Mouse (Mus musculus) thymus, adult 2 months (tissue): ENCODE measurements around the gene Adsl. TPM values are rescaled to one million over a fixed set of nuclear protein-coding genes. Genes with fewer than 3 reads are reported as not detected.

ENCODE experiments used
- DNase-seq: peaks from one replicate; pipeline ENCODE4 v3.0.0; 2021
- H3K27ac ChIP-seq: fragments of 200-500 bp; 2 replicates; pipeline ENCODE4 v1.5.1; 2012; ENCODE audit warnings: low read length, control low read depth; ENCODE audit not compliant: control insufficient read depth, insufficient read depth
- H3K27me3 ChIP-seq: fragments of 200-500 bp; 2 replicates; pipeline ENCODE4 v1.6.1; 2012; ENCODE audit warnings: mild to moderate bottlenecking, low read length, moderate library complexity, mixed read lengths; ENCODE audit not compliant: control insufficient read depth, insufficient read depth
- H3K36me3 ChIP-seq: fragments of 200-500 bp; 2 replicates; pipeline ENCODE4 v1.6.1; 2012; ENCODE audit warnings: mild to moderate bottlenecking, low read length, moderate library complexity; ENCODE audit not compliant: control insufficient read depth, insufficient read depth
- H3K4me1 ChIP-seq: fragments of 200-500 bp; replicated peaks from 2 replicates; pipeline ENCODE4 v1.6.1; 2012; ENCODE audit warnings: low read length; ENCODE audit not compliant: control insufficient read depth, insufficient read depth
- H3K4me3 ChIP-seq: fragments of 200-500 bp; 2 replicates; pipeline ENCODE4 v1.5.1; 2012; ENCODE audit warnings: mild to moderate bottlenecking, low read length, control low read depth, moderate library complexity; ENCODE audit not compliant: control insufficient read depth, insufficient read depth
- CTCF ChIP-seq: fragments of 200-500 bp; IDR thresholded peaks from 2 replicates; pipeline ENCODE4 v1.5.1; 2012; ENCODE audit warnings: mild to moderate bottlenecking, control low read depth, low read length, moderate library complexity, borderline replicate concordance; ENCODE audit not compliant: control insufficient read depth, poor library complexity, insufficient read depth; ENCODE audit errors: extremely low read depth
- POLR2A ChIP-seq: fragments of 200-500 bp; IDR thresholded peaks from 2 replicates; pipeline ENCODE4 v1.6.1; 2012; ENCODE audit warnings: mild to moderate bottlenecking, low read length, control low read depth, moderate library complexity; ENCODE audit not compliant: control insufficient read depth, poor library complexity, insufficient read depth; ENCODE audit errors: extremely low read depth
- WGBS: fragments of 180-500 bp; shearing (Covaris S2); methylation state at CpG from one replicate; pipeline ENCODE4 v1.1.7; 2018; 5-methylcytosine and 5-hydroxymethylcytosine counted together
- polyA plus RNA-seq: library from polyadenylated mRNA; depleted of rRNA; stranded (reverse); fragments of >200 nt; gene quantifications from 2 replicates; pipeline ENCODE4 v1.2.3, GENCODE M21; 2012

The Adsl gene
- polyA plus RNA-seq, 1 experiment = 93.3 TPM

DNA sequence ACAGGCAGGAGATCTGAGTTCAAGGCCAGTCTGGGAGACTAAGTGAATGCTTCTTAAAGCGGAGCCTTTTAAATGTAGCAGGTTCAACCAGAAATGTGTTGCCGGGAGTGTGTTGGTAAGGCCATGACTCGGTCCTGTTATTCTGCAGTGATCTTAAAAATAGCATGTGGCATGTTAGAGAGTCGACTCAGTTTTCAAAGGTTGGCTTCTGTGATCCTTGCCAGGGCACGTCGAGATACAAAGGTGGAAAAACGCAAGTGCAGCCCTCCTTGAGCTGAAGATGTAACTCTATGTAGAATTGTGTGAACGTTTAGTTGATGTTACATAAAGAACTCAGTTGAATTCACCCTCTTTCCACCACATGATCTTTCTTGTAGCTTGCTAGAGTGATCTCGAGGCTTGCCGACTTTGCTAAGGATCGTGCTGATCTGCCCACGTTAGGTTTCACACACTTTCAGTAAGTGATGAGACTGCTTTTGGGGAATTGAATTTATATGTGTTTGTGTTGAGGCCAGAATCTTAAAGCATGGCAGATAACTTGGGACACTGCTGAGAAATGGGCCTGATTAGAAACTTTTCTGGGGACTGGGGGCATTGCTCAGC lies 7.6 kb downstream of the Adsl start:
- H3K27ac ChIP-seq = no peak overlapping the region
- H3K4me3 ChIP-seq = no peak overlapping the region
- no peaks in the 10 kb centered on the region for H3K27me3 ChIP-seq
- peaks cover 77% of the 10 kb centered on the region for H3K36me3 ChIP-seq
- WGBS = 96% methylated on average over 12 of the region's 12 CpGs
- no peak for DNase-seq
- H3K4me1 ChIP-seq = no peaks in the 10 kb centered on the region
- TF ChIP-seq POLR2A = no peak
- TF ChIP-seq CTCF = no peak

DNA sequence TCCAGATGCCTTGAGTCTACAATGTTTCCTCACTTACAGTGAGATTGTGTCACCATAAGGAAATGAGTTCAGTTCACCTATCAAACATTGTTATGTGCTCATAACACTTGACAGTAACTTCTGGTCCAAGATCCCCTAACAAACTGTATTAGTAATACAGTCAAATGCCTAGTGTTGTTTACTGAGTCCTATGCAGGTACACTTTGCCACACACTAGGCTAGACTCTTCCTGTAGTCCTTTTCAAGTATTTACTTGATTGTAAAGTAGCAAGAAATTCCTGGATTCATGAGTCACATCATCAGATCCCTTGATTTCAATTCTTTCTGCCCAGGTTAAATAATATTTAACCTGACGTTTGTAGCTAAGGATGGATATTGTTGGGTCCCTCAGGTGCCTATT lies 21.1 kb downstream of the Adsl start:
- no peak for DNase-seq
- H3K4me3 ChIP-seq = no peak overlapping the region
- H3K27me3 ChIP-seq = no peaks in the 10 kb centered on the region
- TF ChIP-seq POLR2A = no peak
- TF ChIP-seq CTCF = no peak
- H3K36me3 ChIP-seq = peaks cover 51% of the 10 kb centered on the region
- WGBS = 94% methylated on average over 1 of the region's 1 CpGs
- H3K27ac ChIP-seq = no peak overlapping the region
- no peaks in the 10 kb centered on the region for H3K4me1 ChIP-seq

DNA sequence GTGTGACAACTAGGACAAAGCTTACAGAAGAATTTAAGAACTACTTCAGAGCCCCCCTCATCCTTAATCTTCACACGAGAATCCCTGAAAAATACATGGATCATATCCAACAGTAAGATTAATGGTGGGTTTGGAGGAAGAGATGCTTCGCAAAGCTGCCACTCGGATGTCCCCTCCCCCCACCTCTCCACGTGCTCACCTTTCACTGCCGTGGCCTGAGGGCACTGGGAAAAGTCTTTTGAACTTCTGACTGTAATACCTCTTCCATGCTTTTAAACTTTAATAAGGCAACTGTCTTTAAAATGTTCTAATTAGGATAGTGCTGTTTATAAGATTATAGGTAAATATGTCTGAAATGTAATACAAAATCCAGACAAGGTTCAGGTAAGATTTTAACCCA lies 26.0 kb downstream of the Adsl start:
- no peak for DNase-seq
- H3K4me3 ChIP-seq = no peak overlapping the region
- H3K36me3 ChIP-seq = peaks cover 8% of the 10 kb centered on the region
- H3K27ac ChIP-seq = no peak overlapping the region
- no peaks in the 10 kb centered on the region for H3K27me3 ChIP-seq
- WGBS = 70% methylated on average over 5 of the region's 5 CpGs
- H3K4me1 ChIP-seq = peaks cover 2% of the 10 kb centered on the region; the same call in 1 of the 2 replicates
- no peak for TF ChIP-seq CTCF
- TF ChIP-seq POLR2A = no peak

DNA sequence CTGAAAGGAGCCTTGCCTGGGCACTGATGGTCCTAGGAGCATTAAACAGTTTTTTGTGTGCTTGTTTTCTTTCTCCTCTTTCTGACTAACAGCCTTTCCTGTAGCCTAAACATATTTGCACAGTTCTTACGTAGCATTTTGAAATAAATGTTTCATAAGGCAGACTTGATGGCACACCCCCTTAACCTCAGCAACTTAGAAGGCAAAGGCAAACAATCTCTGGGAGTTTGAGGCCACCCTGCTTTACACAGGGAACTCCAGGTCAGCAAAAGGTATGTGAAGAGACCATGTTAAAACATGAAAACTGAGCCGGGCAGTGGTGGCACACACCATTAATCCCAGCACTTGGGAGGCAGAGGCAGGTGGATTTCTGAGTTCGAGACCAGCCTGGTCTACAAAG lies 27.4 kb downstream of the Adsl start:
- Histone ChIP-seq H3K27ac (no peak overlapping the region), H3K4me1 (peaks cover 2% of the 10 kb centered on the region; the same call in 1 of the 2 replicates), H3K36me3 (no peaks in the 10 kb centered on the region), H3K27me3 (no peaks in the 10 kb centered on the region), H3K4me3 (no peak overlapping the region)
- no peak for TF ChIP-seq CTCF
- no peak for TF ChIP-seq POLR2A
- DNase-seq = no peak
- WGBS = 90% methylated on average over 3 of the region's 3 CpGs

DNA sequence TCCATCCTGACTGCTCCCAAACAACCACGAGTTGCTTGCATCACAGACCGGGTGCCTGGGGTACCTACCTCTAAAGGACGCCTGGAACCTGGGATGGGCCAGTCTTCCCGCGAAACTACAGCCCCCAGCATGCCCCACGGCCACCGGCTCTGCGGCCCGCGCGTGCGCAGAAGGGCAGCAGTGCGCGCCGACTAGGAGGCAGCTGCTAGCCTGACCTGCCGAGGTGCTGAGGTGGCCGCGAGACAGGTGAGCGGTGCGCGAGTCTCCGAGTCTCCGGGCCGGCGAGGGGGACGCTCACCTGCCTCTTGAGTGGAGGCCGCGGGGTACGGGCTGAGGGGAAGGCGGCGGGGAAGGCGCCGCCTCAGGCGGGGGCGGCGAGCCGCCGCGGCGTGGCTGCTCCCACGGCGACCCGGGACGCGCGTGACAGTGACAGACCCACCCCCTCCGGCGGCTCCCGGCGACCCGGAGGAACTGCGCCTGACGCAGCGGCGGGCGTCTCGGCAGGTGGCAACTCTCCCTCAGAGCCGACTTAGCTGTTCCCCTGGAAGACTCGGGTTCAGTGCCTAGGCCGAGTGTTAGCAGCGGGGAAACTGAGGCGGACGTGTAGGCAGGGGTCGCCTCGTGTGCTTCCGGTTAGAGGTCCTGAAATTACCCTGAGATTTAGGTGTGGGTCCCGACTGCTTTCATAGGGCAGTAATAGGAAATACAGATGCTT lies 29.5 kb downstream of the Adsl start, which contains the start of gene Sgsm3:
Gene Sgsm3 (plus strand): TSS at position 146 of the 715 bp plus-strand sequence.
- peaks cover 2% of the 10 kb centered on the region; the same call in 1 of the 2 replicates for H3K4me1 ChIP-seq
- no peaks in the 10 kb centered on the region for H3K27me3 ChIP-seq
- H3K4me3 ChIP-seq = peak within 1 kb of the TSS; percentile 63
- H3K27ac ChIP-seq = no peak within 1 kb of the TSS
- DNase-seq = peak; percentile 84
- no peaks in the 10 kb centered on the region for H3K36me3 ChIP-seq
- under 1% methylated on average over 66 of the region's 67 CpGs for WGBS
- no peak for TF ChIP-seq POLR2A
- peak; percentile 41; the same call in 1 of the 2 replicates for TF ChIP-seq CTCF

DNA sequence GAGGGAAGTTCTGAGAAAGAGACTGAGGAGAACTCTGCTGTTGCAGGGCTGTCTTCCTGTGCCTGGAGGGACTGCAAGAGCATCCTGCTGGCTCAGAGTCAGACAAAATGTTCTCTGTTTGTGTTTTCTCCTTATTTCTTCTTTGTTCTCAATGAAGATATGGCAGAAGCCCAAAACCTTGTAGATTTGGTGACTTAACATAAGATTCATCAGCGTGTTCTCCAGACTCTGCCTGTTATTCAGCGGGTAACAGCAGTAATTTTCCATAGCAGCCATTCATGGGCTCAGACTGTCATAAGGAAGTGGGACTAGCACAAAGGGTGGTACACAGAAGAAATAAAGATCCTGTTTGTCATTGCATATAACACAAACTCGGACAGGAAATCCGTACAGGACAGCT lies 31.3 kb downstream of the Adsl start:
- H3K27ac ChIP-seq = no peak overlapping the region
- H3K27me3 ChIP-seq = no peaks in the 10 kb centered on the region
- 91% methylated on average over 4 of the region's 4 CpGs for WGBS
- DNase-seq = no peak
- H3K4me1 ChIP-seq = peaks cover 2% of the 10 kb centered on the region; the same call in 1 of the 2 replicates
- no peak overlapping the region for H3K4me3 ChIP-seq
- no peaks in the 10 kb centered on the region for H3K36me3 ChIP-seq
- TF ChIP-seq POLR2A (no peak), CTCF (no peak)
